Mouse (Mus musculus) right cerebral cortex, postnatal 25 days (tissue): ENCODE measurements around the gene Slc44a5.
A peak's percentile ranks its signal among the peaks of the same experiment; 100 is the strongest.
"Not testable (repeated sequence)": the region's sequence is repeated elsewhere in the genome, so short reads cannot be mapped to it uniquely, and the experiment has no call there.

Source experiments
- DNase-seq: peaks from one replicate; pipeline ENCODE4 v3.0.0; 2022

Gene Slc44a5

GRCm38 (mm10) chr3:153969451-153969850, 3.8 kb upstream of the Slc44a5 start:
- DNase-seq = no peak

- peak; percentile 36 for DNase-seq
Observed at GRCm38 (mm10) chr3:153973949-153974760, 919 bp downstream of the Slc44a5 start.

GRCm38 (mm10) chr3:153975060-153975459, 1.8 kb downstream of the Slc44a5 start:
- no peak for DNase-seq

- DNase-seq = no peak
Observed at GRCm38 (mm10) chr3:153975791-153976190, 2.6 kb downstream of the Slc44a5 start.

- no peak for DNase-seq
Observed at GRCm38 (mm10) chr3:153980611-153981010, 7.4 kb downstream of the Slc44a5 start.

GRCm38 (mm10) chr3:153984428-153985340, 11.4 kb downstream of the Slc44a5 start:
- no peak for DNase-seq

GRCm38 (mm10) chr3:153999797-154000528, 26.7 kb downstream of the Slc44a5 start:
- no peak for DNase-seq

- no peak for DNase-seq
Observed at GRCm38 (mm10) chr3:154001348-154001747, 28.1 kb downstream of the Slc44a5 start.

GRCm38 (mm10) chr3:154046876-154047275, 73.6 kb downstream of the Slc44a5 start:
- no peak for DNase-seq

GRCm38 (mm10) chr3:154053331-154053730, 80.1 kb downstream of the Slc44a5 start:
- DNase-seq = no peak

GRCm38 (mm10) chr3:154057464-154057863, 84.2 kb downstream of the Slc44a5 start:
- DNase-seq = no peak

GRCm38 (mm10) chr3:154058200-154058599, 85.0 kb downstream of the Slc44a5 start:
- DNase-seq = no peak

- not testable (repeated sequence) for DNase-seq
Observed at GRCm38 (mm10) chr3:154071989-154072388, 98.8 kb downstream of the Slc44a5 start.

GRCm38 (mm10) chr3:154075749-154076148, 102.5 kb downstream of the Slc44a5 start:
- DNase-seq = no peak

GRCm38 (mm10) chr3:154081687-154082086, 108.5 kb downstream of the Slc44a5 start:
- no peak for DNase-seq

GRCm38 (mm10) chr3:154082241-154082640, 109.0 kb downstream of the Slc44a5 start:
- no peak for DNase-seq

GRCm38 (mm10) chr3:154082961-154083360, 109.7 kb downstream of the Slc44a5 start:
- DNase-seq = no peak

GRCm38 (mm10) chr3:154089996-154090395, 116.8 kb downstream of the Slc44a5 start:
- no peak for DNase-seq

- DNase-seq = no peak
Observed at GRCm38 (mm10) chr3:154091468-154092338, 118.5 kb downstream of the Slc44a5 start.

GRCm38 (mm10) chr3:154092466-154092865, 119.2 kb downstream of the Slc44a5 start:
- no peak for DNase-seq

GRCm38 (mm10) chr3:154093745-154094322, 120.6 kb downstream of the Slc44a5 start:
- no peak for DNase-seq

- DNase-seq = no peak
Observed at GRCm38 (mm10) chr3:154101671-154102070, 128.4 kb downstream of the Slc44a5 start.
